Mouse (Mus musculus) heart, adult 2 months (tissue): ENCODE results near the gene 4930590J08Rik.

Source experiments
- CTCF ChIP-seq: fragments of 200-600 bp; IDR thresholded peaks from 2 replicates; pipeline ENCODE4 v1.8.1; 2022; ENCODE audit warnings: antibody characterized with exemption, mild to moderate bottlenecking, moderate library complexity
- EP300 ChIP-seq: fragments of 200-500 bp; IDR thresholded peaks from 2 replicates; pipeline ENCODE4 v1.6.1; 2011; ENCODE audit warnings: low read depth, low read length, control low read depth; ENCODE audit not compliant: insufficient read depth

GRCm38 (mm10) chr6:91862848-91863247, 39.8 kb upstream of the 4930590J08Rik start:
- TF ChIP-seq EP300 (no peak), CTCF (no peak)
